Mouse (Mus musculus): ENCODE data around the gene Agtr1a. TPM values are rescaled to one million over a fixed set of nuclear protein-coding genes. Genes with fewer than 3 reads are reported as not detected.

The Agtr1a gene
- polyA plus RNA-seq, 1 experiment from 2014 or later = 1.5 TPM

DNA sequence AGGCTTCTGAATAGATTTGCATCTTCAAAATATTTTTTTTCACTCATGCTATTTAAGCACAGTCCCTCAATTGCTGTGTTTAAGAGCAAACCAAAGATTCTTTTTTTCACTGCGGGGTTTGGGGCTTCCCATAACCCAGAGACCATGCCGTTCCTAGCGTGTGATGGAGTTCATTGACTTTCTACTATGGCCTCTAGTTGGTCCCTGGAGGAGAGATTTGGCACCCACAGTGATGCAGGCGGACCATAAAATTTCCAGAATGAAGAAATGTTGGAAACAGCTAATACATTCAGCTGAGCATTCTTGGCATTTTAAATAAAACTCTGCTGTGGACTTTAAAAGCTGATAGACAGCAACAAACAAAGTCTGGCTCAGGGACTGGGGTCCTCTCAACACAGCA, 90.8 kb downstream of the Agtr1a start:
- Histone ChIP-seq H3K9ac (ENCODE audit: low read length) (no peak overlapping the region), H3K4me3 (ENCODE audit: low read depth, low read length) (no peak overlapping the region), H3K27me3 (ENCODE audit: control insufficient read depth, insufficient read depth, low read length) (no peaks in the 10 kb centered on the region), H3K27ac (ENCODE audit: low read depth, low read length) (no peak overlapping the region), H3K36me3 (ENCODE audit: control insufficient read depth, insufficient read depth, low read length) (no peaks in the 10 kb centered on the region), H3K4me2 (ENCODE audit: low read depth, low read length, severe bottlenecking) (no peak overlapping the region), H3K4me1 (replicated peaks; ENCODE audit: control insufficient read depth, insufficient read depth, low read length) (no peaks in the 10 kb centered on the region), H3K9me3 (ENCODE audit: control insufficient read depth, low read length) (no peaks in the 10 kb centered on the region)
- DNase-seq (ENCODE audit: low spot score) (no peak), ATAC-seq (replicated peaks; ENCODE audit: low FRiP score) (no peak)
- 86% methylated on average over 4 of the region's 4 CpGs for WGBS

DNA sequence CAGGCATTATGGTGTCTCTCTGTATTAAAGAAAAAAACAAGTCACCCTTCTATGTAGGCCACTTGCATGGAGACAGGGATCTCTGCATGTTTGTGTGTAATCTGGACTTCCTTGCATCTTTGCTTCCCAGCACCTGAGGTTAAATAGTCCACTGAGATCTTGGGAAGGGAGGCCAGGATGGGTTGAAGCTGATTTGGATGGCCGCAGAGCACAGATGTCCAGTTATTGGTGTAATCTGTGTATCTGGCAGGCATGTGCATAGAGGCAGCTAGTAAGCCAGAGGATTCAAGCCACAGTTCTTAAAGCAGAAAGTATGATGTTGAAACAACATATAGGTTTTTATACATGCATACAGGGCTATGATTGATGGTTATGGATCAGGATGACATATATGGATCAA, 91.2 kb downstream of the Agtr1a start:
- 97% methylated on average over 1 of the region's 1 CpGs for WGBS
- no peak for DNase-seq (ENCODE audit: low spot score)
- Histone ChIP-seq H3K9me3 (ENCODE audit: control insufficient read depth, low read length) (no peaks in the 10 kb centered on the region), H3K4me3 (ENCODE audit: low read depth, low read length) (no peak overlapping the region), H3K36me3 (ENCODE audit: control insufficient read depth, insufficient read depth, low read length) (no peaks in the 10 kb centered on the region), H3K9ac (ENCODE audit: low read length) (no peak overlapping the region), H3K4me2 (ENCODE audit: low read depth, low read length, severe bottlenecking) (no peak overlapping the region), H3K27ac (ENCODE audit: low read depth, low read length) (no peak overlapping the region), H3K4me1 (replicated peaks; ENCODE audit: control insufficient read depth, insufficient read depth, low read length) (no peaks in the 10 kb centered on the region), H3K27me3 (ENCODE audit: control insufficient read depth, insufficient read depth, low read length) (no peaks in the 10 kb centered on the region)
- no peak for ATAC-seq (replicated peaks; ENCODE audit: low FRiP score)

Other genes with a start within 250 kb of the Agtr1a start
- gene Mboat1, start 200.0 kb upstream of the Agtr1a start, polyA plus RNA-seq (2014; fragmentation: Nextera tagmentation; extraction: Ambion mirVana) = 5.5 and 6.0 TPM in 2 replicates
- gene Uqcrfs1, start 208.9 kb downstream of the Agtr1a start, polyA plus RNA-seq (2014; fragmentation: Nextera tagmentation; extraction: Ambion mirVana) = 234 and 249 TPM in 2 replicates